Mouse (Mus musculus) embryonic facial prominence, embryonic 13.5 days (tissue): ENCODE results near the gene Hps6. TPM values are rescaled to one million over a fixed set of nuclear protein-coding genes. Genes with fewer than 3 reads are reported as not detected.

Experiments
- ATAC-seq: fragments of 200-750 bp; cut with Nextera tagmentation; 2 replicates; pipeline ENCODE4 v1.8.0; 2017; ENCODE audit warnings: low read depth; ENCODE audit not compliant: insufficient number of reproducible peaks, insufficient read depth, low FRiP score, low TSS enrichment
- H3K27ac ChIP-seq: fragments of 300-500 bp; sonication (generic); 2 replicates; pipeline ENCODE4 v1.5.1; 2015; ENCODE audit warnings: moderate library complexity, mild to moderate bottlenecking, inconsistent platforms
- H3K27me3 ChIP-seq: fragments of 300-500 bp; sonication (generic); 2 replicates; pipeline ENCODE4 v1.6.1; 2015; ENCODE audit warnings: mild to moderate bottlenecking, inconsistent platforms
- H3K36me3 ChIP-seq: fragments of 300-500 bp; sonication (generic); 2 replicates; pipeline ENCODE4 v1.6.1; 2015; ENCODE audit warnings: mild to moderate bottlenecking, inconsistent platforms
- H3K4me1 ChIP-seq: fragments of 300-500 bp; sonication (generic); 2 replicates; pipeline ENCODE4 v1.6.1; 2015; ENCODE audit warnings: inconsistent platforms
- H3K4me2 ChIP-seq: fragments of 300-500 bp; sonication (generic); 2 replicates; pipeline ENCODE4 v1.6.1; 2015; ENCODE audit warnings: moderate library complexity, mild to moderate bottlenecking, inconsistent platforms
- H3K4me3 ChIP-seq: fragments of 300-500 bp; sonication (generic); 2 replicates; pipeline ENCODE4 v1.5.1; 2015; ENCODE audit warnings: mild to moderate bottlenecking, inconsistent platforms
- H3K9ac ChIP-seq: fragments of 300-500 bp; sonication (generic); 2 replicates; pipeline ENCODE4 v1.6.1; 2015; ENCODE audit warnings: mild to moderate bottlenecking, inconsistent platforms
- H3K9me3 ChIP-seq: fragments of 300-500 bp; sonication (generic); 2 replicates; pipeline ENCODE4 v1.6.1; 2016; ENCODE audit warnings: inconsistent platforms
- WGBS: fragments of 180-500 bp; shearing (Covaris S2); methylation state at CpG from one replicate; pipeline ENCODE4 v1.1.7; 2015; ENCODE audit warnings: mixed read lengths; 5-methylcytosine and 5-hydroxymethylcytosine counted together
- polyA plus RNA-seq: library from polyadenylated mRNA; unstranded; fragments of >200 nt; fragmentation: Nextera tagmentation; extraction: Ambion mirVana; gene quantifications from 2 replicates; pipeline ENCODE4 v1.2.1, GENCODE M21; 2015

The Hps6 gene
- polyA plus RNA-seq, 1 experiment from 2014 or later, result 7.3 TPM

GRCm38 (mm10) chr19:46030196-46030983, 27.1 kb downstream of the Hps6 start:
- Histone ChIP-seq H3K27me3 (no peaks in the 10 kb centered on the region), H3K27ac (no peak overlapping the region), H3K4me2 (no peak overlapping the region), H3K4me1 (no peaks in the 10 kb centered on the region), H3K9me3 (peaks cover 4% of the 10 kb centered on the region; the same call in 1 of the 2 replicates), H3K36me3 (peaks cover 61% of the 10 kb centered on the region), H3K4me3 (no peak overlapping the region), H3K9ac (no peak overlapping the region)
- ATAC-seq, result no peak
- 96% methylated on average over 10 of the region's 10 CpGs for whole genome bisulfite sequencing

DNA sequence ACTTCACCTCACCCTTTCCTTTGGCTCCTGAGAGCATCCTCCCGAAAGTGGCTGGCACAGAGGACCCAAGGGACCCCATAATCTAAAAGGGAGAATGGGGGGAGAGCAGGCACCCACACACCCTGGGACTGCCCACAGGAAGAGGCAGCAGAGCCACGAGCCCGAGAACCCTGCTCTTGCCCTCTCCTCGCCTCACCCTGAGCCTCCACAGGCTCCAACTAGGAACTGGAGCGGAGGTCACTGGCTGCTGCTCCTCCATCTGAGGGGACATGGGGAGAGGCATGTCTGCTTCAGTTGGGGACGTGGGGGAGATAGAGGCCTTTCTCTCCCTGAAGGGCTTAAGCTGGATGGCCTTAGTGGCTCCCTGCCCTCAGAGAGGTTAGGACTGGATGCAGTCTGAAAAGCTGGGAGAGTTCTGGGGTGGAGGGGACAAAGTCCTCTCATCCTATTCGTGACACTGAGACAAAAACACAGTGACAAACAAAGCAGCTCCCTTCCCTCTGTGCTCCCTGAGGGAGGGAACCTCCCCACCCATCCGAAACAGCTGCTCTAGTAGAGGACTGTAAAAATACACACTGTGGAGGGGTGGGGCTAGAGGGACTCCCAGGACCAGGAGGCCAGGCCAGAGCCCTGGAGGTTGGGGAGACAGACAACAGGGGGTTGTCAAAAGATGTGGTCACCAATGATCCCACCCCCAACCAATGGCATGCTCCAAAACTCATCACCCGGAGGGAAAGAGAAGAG, 28.6 kb downstream of the Hps6 start:
- WGBS, result 82% methylated on average over 9 of the region's 9 CpGs
- Histone ChIP-seq H3K9me3 (peaks cover 4% of the 10 kb centered on the region; the same call in 1 of the 2 replicates), H3K4me3 (no peak overlapping the region), H3K27ac (no peak overlapping the region), H3K9ac (no peak overlapping the region), H3K4me1 (peaks cover 12% of the 10 kb centered on the region), H3K36me3 (peaks cover 75% of the 10 kb centered on the region), H3K4me2 (no peak overlapping the region), H3K27me3 (no peaks in the 10 kb centered on the region)
- ATAC-seq, result no peak

- 86% methylated on average over 26 of the region's 26 CpGs for WGBS
Observed at GRCm38 (mm10) chr19:46032731-46033510, 29.6 kb downstream of the Hps6 start.

GRCm38 (mm10) chr19:46033911-46034310, 30.6 kb downstream of the Hps6 start:
- H3K9ac ChIP-seq, result no peak overlapping the region
- H3K4me2 ChIP-seq, result no peak overlapping the region
- 92% methylated on average over 11 of the region's 11 CpGs for WGBS
- peaks cover 4% of the 10 kb centered on the region; the same call in 1 of the 2 replicates for H3K9me3 ChIP-seq
- no peak overlapping the region for H3K27ac ChIP-seq
- no peaks in the 10 kb centered on the region for H3K27me3 ChIP-seq
- no peak for ATAC-seq
- H3K4me1 ChIP-seq, result peaks cover 23% of the 10 kb centered on the region
- H3K36me3 ChIP-seq, result peaks cover 75% of the 10 kb centered on the region
- H3K4me3 ChIP-seq, result no peak overlapping the region

More at GRCm38 (mm10) chr19:46032731-46033510, 29.6 kb downstream of the Hps6 start:
- Histone ChIP-seq H3K4me2 (no peak overlapping the region), H3K4me3 (no peak overlapping the region), H3K4me1 (peaks cover 22% of the 10 kb centered on the region), H3K36me3 (peaks cover 75% of the 10 kb centered on the region), H3K9me3 (peaks cover 4% of the 10 kb centered on the region; the same call in 1 of the 2 replicates), H3K27ac (no peak overlapping the region), H3K27me3 (no peaks in the 10 kb centered on the region), H3K9ac (no peak overlapping the region)
- ATAC-seq, result no peak

GRCm38 (mm10) chr19:46035971-46036370, 32.7 kb downstream of the Hps6 start:
- H3K4me1 ChIP-seq, result peaks cover 37% of the 10 kb centered on the region
- no peak for ATAC-seq
- no peak overlapping the region for H3K9ac ChIP-seq
- no peak overlapping the region for H3K4me3 ChIP-seq
- H3K9me3 ChIP-seq, result no peaks in the 10 kb centered on the region
- peaks cover 57% of the 10 kb centered on the region for H3K36me3 ChIP-seq
- H3K4me2 ChIP-seq, result peak overlapping the region; percentile 93
- no peaks in the 10 kb centered on the region for H3K27me3 ChIP-seq
- H3K27ac ChIP-seq, result no peak overlapping the region
- 85% methylated on average over 13 of the region's 13 CpGs for WGBS

GRCm38 (mm10) chr19:46036477-46037242, 33.4 kb downstream of the Hps6 start:
- Histone ChIP-seq H3K4me2 (peak overlapping the region; percentile 93), H3K27me3 (no peaks in the 10 kb centered on the region), H3K9ac (peak overlapping the region; percentile 97), H3K4me3 (peak overlapping the region; percentile 97), H3K27ac (peak overlapping the region; percentile 99), H3K36me3 (peaks cover 51% of the 10 kb centered on the region), H3K9me3 (no peaks in the 10 kb centered on the region), H3K4me1 (peaks cover 44% of the 10 kb centered on the region)
- no peak for ATAC-seq
- 74% methylated on average over 13 of the region's 13 CpGs for WGBS

DNA sequence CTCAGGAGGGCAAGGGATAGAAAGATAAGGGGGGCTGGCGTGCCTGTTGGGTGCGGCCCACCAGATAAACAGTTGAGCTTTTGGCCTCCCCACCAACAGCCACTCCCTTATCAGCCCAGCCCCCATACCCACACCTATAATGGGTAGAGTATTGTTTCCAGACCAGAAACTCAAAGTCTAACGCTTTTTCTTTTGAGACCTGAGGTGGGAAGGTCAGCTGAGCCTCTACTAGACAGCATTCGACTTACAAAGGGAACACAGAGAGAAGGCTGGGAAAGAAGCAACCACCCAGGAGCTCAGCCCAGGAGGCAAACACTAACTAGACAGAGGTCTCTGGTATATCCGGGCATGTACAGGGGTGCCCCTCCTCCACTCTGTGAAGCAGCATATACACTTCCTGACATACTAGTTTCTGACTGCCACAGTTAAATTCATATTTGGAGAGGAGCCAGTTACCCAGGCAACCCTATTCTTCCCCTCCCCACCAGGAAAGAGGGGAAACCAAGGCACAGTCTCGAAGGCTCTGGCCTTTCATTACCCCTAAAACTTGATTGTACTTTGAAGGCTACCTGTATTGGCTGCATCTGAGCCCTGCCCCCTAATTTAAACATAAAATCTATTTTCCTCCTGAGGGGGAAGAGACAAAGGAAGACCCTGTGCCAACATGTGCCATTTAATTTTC, 34.1 kb downstream of the Hps6 start:
- Histone ChIP-seq H3K27me3 (no peaks in the 10 kb centered on the region), H3K4me3 (peak overlapping the region; percentile 97), H3K9ac (peak overlapping the region; percentile 97), H3K36me3 (peaks cover 43% of the 10 kb centered on the region), H3K4me1 (peaks cover 51% of the 10 kb centered on the region), H3K27ac (peak overlapping the region; percentile 99), H3K9me3 (no peaks in the 10 kb centered on the region), H3K4me2 (peak overlapping the region; percentile 93)
- WGBS, result 16% methylated on average over 6 of the region's 6 CpGs
- ATAC-seq, result no peak

DNA sequence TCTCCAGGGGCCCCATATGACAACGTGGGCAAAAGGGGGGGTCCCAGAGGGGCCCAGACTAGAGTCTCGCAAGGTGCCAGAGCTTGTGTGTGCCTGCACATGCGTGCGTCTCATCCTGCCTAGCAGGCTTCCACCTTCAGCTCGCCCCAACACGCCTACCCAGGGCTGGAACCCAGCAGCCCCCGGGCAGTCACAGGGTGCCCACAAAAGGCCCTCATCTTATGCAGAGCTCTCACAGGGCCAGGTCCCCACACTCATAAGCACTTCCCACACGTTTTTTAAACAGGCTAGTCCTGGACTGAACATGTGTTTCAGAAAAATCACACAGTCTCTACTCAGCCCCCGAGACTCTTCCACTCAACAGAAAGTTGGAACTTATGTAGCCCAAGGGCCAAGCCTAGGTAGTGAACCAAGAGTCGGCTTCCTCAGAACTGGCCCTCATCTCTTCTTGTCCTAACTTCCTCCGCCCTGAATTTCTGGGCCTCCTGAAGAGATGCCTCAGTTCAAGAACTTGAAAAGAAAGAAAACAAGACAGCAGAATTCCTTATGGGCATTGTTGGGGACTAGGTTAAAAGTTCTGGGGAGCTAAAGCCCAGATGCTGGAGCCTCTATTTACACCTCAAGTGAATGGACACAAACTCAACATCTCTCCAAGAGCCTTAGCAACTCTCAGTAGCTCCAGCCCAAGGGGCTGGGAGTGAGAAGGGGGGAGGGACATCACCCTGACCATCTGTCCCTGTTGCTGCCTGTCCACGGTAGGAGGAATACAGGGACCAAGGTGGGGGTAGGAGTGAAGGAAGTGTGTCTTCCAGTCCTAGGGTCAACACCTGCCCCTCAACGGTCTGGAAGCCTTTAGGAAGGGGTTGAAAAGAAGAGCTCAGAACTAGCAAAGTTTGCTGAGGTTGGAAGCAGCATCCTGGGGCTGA, 34.9 kb downstream of the Hps6 start:
- peak overlapping the region; percentile 97 for H3K9ac ChIP-seq

DNA sequence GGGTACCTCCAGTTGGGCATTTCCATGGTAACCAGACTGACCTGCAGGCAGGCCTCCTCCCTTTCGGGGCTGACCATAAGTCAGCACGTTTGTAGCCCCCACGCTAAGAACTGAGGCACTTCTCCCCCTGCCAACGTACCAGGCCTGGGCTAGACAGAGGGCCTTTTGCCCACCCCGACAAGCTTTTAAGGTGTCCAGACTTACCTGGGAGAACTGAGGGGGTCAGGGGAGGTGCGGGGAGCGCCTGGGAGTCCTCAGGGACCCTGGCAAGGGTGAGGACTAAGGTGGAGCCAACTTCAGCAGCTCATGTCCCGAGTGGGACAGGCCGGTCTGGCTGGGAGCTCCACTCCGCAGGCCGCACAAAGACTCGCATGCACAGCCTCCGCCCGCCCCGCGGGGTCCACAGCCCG, 35.5 kb downstream of the Hps6 start:
- H3K36me3 ChIP-seq, result peaks cover 29% of the 10 kb centered on the region
- peaks cover 66% of the 10 kb centered on the region for H3K4me1 ChIP-seq
- H3K4me2 ChIP-seq, result peak overlapping the region; percentile 93
- peak overlapping the region; percentile 97 for H3K4me3 ChIP-seq
- no peaks in the 10 kb centered on the region for H3K27me3 ChIP-seq
- peak overlapping the region; percentile 97 for H3K9ac ChIP-seq
- H3K9me3 ChIP-seq, result no peaks in the 10 kb centered on the region
- peak overlapping the region; percentile 99 for H3K27ac ChIP-seq
- 0% methylated on average over 13 of the region's 17 CpGs for WGBS
- ATAC-seq, result no peak

More for the DNA sequence above, 34.9 kb downstream of the Hps6 start:
- 5% methylated on average over 13 of the region's 13 CpGs for WGBS
- Histone ChIP-seq H3K9me3 (no peaks in the 10 kb centered on the region), H3K36me3 (peaks cover 35% of the 10 kb centered on the region), H3K4me3 (peak overlapping the region; percentile 97), H3K27ac (peak overlapping the region; percentile 99), H3K27me3 (no peaks in the 10 kb centered on the region), H3K4me2 (peak overlapping the region; percentile 93), H3K4me1 (peaks cover 59% of the 10 kb centered on the region)
- ATAC-seq, result no peak
